Mouse (Mus musculus): ENCODE data around the gene Tead4. TPM values are rescaled to one million over a fixed set of nuclear protein-coding genes. Genes with fewer than 3 reads are reported as not detected.
A peak's percentile ranks its signal among the peaks of the same experiment; 100 is the strongest.
"Not testable (repeated sequence)": the region's sequence is repeated elsewhere in the genome, so short reads cannot be mapped to it uniquely, and the experiment has no call there.

The Tead4 gene
- total and polyA plus RNA-seq, 2 experiments: 0.18 to 0.39 TPM

DNA sequence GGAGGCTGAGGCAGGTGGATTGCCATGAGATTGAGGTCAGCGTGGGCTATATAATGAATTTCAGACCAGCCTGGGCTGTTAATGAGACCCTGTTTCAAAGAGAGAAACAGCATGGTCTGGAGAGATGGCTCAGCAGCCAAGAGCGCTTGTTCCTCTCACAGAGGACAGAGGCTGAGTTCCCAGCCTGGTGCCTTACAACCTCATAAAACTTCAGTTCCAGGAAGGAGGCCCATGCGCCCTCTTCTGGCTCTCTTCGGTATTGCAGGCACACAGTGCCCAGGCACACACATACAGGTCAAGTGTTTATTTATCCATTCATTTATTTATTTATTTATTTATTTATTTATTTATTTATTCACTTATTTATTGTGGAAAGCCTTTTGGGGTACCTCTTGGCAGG lies 7.7 kb upstream of the Tead4 start:
- WGBS: 49% methylated on average over 4 of the region's 4 CpGs
- H3K27ac ChIP-seq (replicated peaks; ENCODE audit: insufficient read depth, low read depth, low read length): no peak overlapping the region
- DNase-seq (ENCODE audit: extremely low read depth, low read depth, low spot score): peak; percentile 33

DNA sequence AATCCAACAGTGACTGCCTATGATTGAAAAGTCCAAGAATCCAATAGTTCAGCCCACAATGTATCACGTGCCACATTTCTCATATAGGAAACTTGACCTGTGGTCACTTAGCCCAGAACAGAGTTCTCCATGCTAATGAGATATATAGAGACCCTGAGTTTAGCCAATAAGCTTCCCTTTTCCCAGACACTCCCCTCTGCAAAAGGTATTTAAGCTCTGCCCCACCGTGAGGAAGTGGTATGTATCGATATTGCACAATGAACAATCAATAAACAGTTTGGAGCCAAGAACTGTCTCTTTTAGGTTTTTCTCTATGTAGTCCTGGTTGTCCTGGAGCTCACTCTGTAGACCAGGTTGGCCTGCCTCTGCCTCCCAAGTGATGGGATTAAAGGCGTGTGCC lies 4.2 kb upstream of the Tead4 start:
- Histone ChIP-seq H3K9ac (ENCODE audit: low read depth, low read length) (no peak overlapping the region), H3K4me3 (ENCODE audit: insufficient read depth, low read depth, low read length) (no peak overlapping the region), H3K27ac (replicated peaks; ENCODE audit: insufficient read depth, low read depth, low read length) (no peak overlapping the region), H3K4me1 (ENCODE audit: control insufficient read depth, insufficient read depth, low read length) (no peaks in the 10 kb centered on the region), H3K79me2 (ENCODE audit: control insufficient read depth, insufficient read depth, low read length) (no peaks in the 10 kb centered on the region), H3K27me3 (ENCODE audit: control insufficient read depth, insufficient read depth, low read length) (peaks cover 14% of the 10 kb centered on the region), H3K36me3 (ENCODE audit: control insufficient read depth, insufficient read depth, low read length) (no peaks in the 10 kb centered on the region)
- DNase-seq (ENCODE audit: extremely low read depth, low read depth, low spot score): peak; percentile 14
- WGBS: 27% methylated on average over 4 of the region's 4 CpGs
- no peak for TF ChIP-seq POLR2A (IDR thresholded peaks at IDR 0.05; ENCODE audit: extremely low read depth, insufficient read depth, low read length)
- TF ChIP-seq CTCF (IDR thresholded peaks at IDR 0.05; ENCODE audit: low read depth, low read length): no peak

More for the DNA sequence above, 7.7 kb upstream of the Tead4 start:
- Histone ChIP-seq H3K27me3 (ENCODE audit: control insufficient read depth, insufficient read depth, low read length) (no peaks in the 10 kb centered on the region), H3K36me3 (ENCODE audit: control insufficient read depth, insufficient read depth, low read length) (no peaks in the 10 kb centered on the region), H3K4me3 (ENCODE audit: insufficient read depth, low read depth, low read length) (no peak overlapping the region), H3K9ac (ENCODE audit: low read depth, low read length) (no peak overlapping the region), H3K79me2 (ENCODE audit: control insufficient read depth, insufficient read depth, low read length) (no peaks in the 10 kb centered on the region), H3K4me1 (ENCODE audit: control insufficient read depth, insufficient read depth, low read length) (no peaks in the 10 kb centered on the region)
- TF ChIP-seq POLR2A (IDR thresholded peaks at IDR 0.05; ENCODE audit: extremely low read depth, insufficient read depth, low read length): no peak
- peak; percentile 91 for TF ChIP-seq CTCF (IDR thresholded peaks at IDR 0.05; ENCODE audit: low read depth, low read length)

DNA sequence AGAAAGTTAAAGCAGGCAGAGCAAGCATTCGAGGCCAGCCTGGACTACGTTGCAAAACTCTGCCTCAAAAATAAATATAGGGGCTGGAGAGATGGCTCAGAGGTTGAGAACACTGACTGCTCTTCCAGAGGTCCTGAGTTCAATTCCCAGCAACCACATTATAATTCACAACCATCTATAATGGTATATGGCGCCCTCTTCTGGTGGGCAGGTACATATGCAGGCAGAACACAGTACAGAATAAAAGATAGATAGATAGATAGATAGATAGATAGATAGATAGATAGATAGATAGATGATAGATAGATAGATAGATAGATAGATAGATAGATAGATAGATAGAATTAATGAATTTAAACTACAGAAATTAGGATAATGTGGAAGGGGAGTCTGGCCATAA lies 2.0 kb upstream of the Tead4 start:
- H3K27ac ChIP-seq (replicated peaks; ENCODE audit: insufficient read depth, low read depth, low read length); DNase-seq (ENCODE audit: extremely low read depth, low read depth, low spot score); H3K79me2 ChIP-seq (ENCODE audit: control insufficient read depth, insufficient read depth, low read length); H3K4me3 ChIP-seq (ENCODE audit: insufficient read depth, low read depth, low read length); H3K9ac ChIP-seq (ENCODE audit: low read depth, low read length); H3K36me3 ChIP-seq (ENCODE audit: control insufficient read depth, insufficient read depth, low read length); H3K4me1 ChIP-seq (ENCODE audit: control insufficient read depth, insufficient read depth, low read length): not testable (repeated sequence)
- H3K27me3 ChIP-seq (ENCODE audit: control insufficient read depth, insufficient read depth, low read length): peaks cover 14% of the 10 kb centered on the region
- WGBS: 85% methylated on average over 3 of the region's 3 CpGs
- TF ChIP-seq CTCF (IDR thresholded peaks at IDR 0.05; ENCODE audit: low read depth, low read length): peak; percentile 10; the same call in 1 of the 2 replicates

DNA sequence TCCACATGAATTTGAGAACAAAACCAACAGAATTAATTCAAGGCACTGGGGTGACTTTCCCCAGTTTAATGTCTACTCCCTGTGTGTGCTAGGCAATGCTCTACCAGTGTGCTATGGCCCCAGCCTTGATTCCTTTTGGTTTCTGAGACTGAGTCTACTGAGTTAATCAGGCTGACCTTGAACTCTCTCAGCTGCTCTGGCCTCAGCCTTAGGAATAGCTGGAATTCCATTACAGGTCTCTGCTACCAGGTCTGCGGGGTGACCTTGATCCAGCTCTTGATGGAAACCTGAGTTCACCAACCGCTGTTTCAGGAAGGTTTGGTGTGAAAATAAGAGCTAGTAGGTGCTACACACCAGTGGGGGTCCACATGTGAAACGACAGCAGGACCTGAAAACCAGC lies 1.3 kb upstream of the Tead4 start:
- TF ChIP-seq CTCF (IDR thresholded peaks at IDR 0.05; ENCODE audit: low read depth, low read length) (no peak), POLR2A (IDR thresholded peaks at IDR 0.05; ENCODE audit: extremely low read depth, insufficient read depth, low read length) (no peak)
- WGBS: 93% methylated on average over 3 of the region's 3 CpGs

DNA sequence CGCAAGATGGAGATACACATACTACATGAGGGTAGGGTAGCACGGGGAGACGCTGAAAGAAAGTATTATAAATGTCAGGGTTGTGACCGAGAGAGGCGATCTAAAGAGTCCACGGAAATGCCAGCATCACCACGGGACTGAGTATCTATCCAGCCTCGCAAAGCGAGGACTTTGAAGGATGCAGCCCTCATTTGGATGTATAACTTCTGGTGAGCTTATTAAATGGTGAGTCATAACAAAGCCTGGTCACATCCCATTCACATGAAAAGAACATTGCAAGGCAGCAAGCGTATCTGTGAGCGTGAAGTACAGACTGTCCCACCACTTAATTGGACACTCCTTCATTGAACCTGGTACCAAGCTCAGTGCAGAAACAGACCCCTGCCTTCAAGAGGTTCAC lies 835 bp upstream of the Tead4 start:
- no peak overlapping the region for H3K27ac ChIP-seq (replicated peaks; ENCODE audit: insufficient read depth, low read depth, low read length)
- no peak for TF ChIP-seq CTCF (IDR thresholded peaks at IDR 0.05; ENCODE audit: low read depth, low read length)
- no peak for TF ChIP-seq POLR2A (IDR thresholded peaks at IDR 0.05; ENCODE audit: extremely low read depth, insufficient read depth, low read length)
- H3K79me2 ChIP-seq (ENCODE audit: control insufficient read depth, insufficient read depth, low read length): no peaks in the 10 kb centered on the region
- H3K4me3 ChIP-seq (ENCODE audit: insufficient read depth, low read depth, low read length): no peak overlapping the region
- H3K27me3 ChIP-seq (ENCODE audit: control insufficient read depth, insufficient read depth, low read length): peaks cover 14% of the 10 kb centered on the region
- DNase-seq (ENCODE audit: extremely low read depth, low read depth, low spot score): no peak
- no peaks in the 10 kb centered on the region for H3K4me1 ChIP-seq (ENCODE audit: control insufficient read depth, insufficient read depth, low read length)
- H3K36me3 ChIP-seq (ENCODE audit: control insufficient read depth, insufficient read depth, low read length): no peaks in the 10 kb centered on the region
- 52% methylated on average over 11 of the region's 11 CpGs for WGBS
- no peak overlapping the region for H3K9ac ChIP-seq (ENCODE audit: low read depth, low read length)

More for the DNA sequence above, 1.3 kb upstream of the Tead4 start:
- DNase-seq (ENCODE audit: extremely low read depth, low read depth, low spot score): no peak
- Histone ChIP-seq H3K79me2 (ENCODE audit: control insufficient read depth, insufficient read depth, low read length) (no peaks in the 10 kb centered on the region), H3K36me3 (ENCODE audit: control insufficient read depth, insufficient read depth, low read length) (no peaks in the 10 kb centered on the region), H3K27me3 (ENCODE audit: control insufficient read depth, insufficient read depth, low read length) (peaks cover 14% of the 10 kb centered on the region), H3K27ac (replicated peaks; ENCODE audit: insufficient read depth, low read depth, low read length) (no peak overlapping the region), H3K9ac (ENCODE audit: low read depth, low read length) (no peak overlapping the region), H3K4me3 (ENCODE audit: insufficient read depth, low read depth, low read length) (no peak overlapping the region), H3K4me1 (ENCODE audit: control insufficient read depth, insufficient read depth, low read length) (no peaks in the 10 kb centered on the region)

DNA sequence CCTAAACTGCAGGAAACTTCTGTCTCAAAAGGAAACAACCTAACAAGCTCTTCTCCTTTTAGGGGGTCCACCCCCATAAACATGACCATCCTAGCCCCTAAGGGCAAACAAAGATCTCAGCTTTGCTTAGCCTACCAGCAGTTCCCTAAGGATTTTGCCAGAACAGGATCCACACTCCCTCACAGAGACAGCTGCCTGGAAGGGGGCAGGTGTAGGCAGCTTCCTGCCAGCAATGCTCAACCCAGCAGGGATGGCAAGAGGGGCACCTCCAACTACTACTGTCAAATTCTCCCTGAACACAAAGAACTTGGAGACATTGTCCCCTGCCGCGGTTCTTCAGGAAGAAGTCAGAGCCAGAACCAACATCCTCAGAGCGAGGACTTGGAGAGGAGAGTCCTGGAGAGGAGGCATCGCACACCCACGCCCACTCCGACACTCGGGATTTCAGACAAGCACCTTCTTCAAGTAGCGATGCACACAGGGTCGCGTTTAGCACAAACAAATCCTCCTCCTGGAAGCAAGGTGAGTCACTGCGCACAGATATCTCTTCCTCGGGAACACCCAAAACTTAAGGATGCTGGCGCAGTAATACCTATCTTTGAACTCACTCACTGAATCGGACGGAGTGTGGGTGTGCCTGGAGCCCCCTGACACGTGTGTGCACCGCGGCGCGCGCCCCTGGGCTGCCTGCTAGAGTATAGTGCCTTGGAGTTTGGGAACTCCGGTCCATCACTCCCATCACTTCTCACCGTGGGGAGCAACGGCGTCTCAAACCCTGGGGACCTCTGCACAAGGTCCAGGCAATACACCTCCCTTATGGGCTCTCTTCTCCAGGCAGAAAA lies 1.1 kb downstream of the Tead4 start:
- H3K36me3 ChIP-seq (ENCODE audit: control insufficient read depth, insufficient read depth, low read length): no peaks in the 10 kb centered on the region
- no peak for TF ChIP-seq CTCF (IDR thresholded peaks at IDR 0.05; ENCODE audit: low read depth, low read length)
- no peak for TF ChIP-seq POLR2A (IDR thresholded peaks at IDR 0.05; ENCODE audit: extremely low read depth, insufficient read depth, low read length)
- no peak overlapping the region; the same call in 1 of the 2 replicates for H3K9ac ChIP-seq (ENCODE audit: low read depth, low read length)
- peak overlapping the region; percentile 76 for H3K4me3 ChIP-seq (ENCODE audit: insufficient read depth, low read depth, low read length)
- DNase-seq (ENCODE audit: extremely low read depth, low read depth, low spot score): no peak
- peaks cover 14% of the 10 kb centered on the region for H3K27me3 ChIP-seq (ENCODE audit: control insufficient read depth, insufficient read depth, low read length)
- WGBS: 7% methylated on average over 25 of the region's 25 CpGs
- H3K4me1 ChIP-seq (ENCODE audit: control insufficient read depth, insufficient read depth, low read length): no peaks in the 10 kb centered on the region
- no peak overlapping the region for H3K27ac ChIP-seq (replicated peaks; ENCODE audit: insufficient read depth, low read depth, low read length)
- no peaks in the 10 kb centered on the region for H3K79me2 ChIP-seq (ENCODE audit: control insufficient read depth, insufficient read depth, low read length)
